In the genomic region with DNA sequence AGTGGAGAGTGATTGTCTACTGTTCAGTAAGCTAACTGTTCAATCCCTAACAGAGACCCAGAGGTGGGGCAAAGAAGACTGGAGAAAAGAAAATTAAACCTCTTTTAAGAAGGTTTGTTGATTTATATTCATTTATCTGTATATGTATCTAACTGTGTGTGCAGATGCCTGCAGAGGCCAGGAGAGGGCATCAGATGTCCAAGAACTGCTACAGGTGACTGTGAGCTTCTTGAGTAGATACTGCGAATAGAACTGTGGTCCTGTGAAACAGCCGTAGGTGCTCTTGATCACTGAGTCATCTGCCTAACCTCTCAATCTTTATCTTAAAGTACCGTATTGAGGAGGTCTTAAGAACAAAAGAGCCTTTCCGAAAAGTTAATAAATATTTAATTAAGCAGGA, we compare ENCODE assay signal across 26 mouse cellular contexts. TPM values are rescaled to one million over a fixed set of nuclear protein-coding genes. Genes with fewer than 3 reads are reported as not detected.
A peak's percentile ranks its signal among the peaks of the same experiment; 100 is the strongest.
DNase-seq lines count a peak whose midpoint lies in the region; ATAC-seq and TF ChIP-seq lines count a peak whose summit lies in the region.
"Had no signal": no experiment of that assay in that cellular context is flagged by ENCODE, and none has a peak within 500 bp of the region (broad histone marks: within the 10 kb centered on the region; RNA-seq: fewer than 3 reads in every experiment).

No protein-coding gene starts in this region.

- H3K4me1 ChIP-seq in MEL (ENCODE audit: control insufficient read depth in 1 of 2, insufficient read depth in 2 of 2, low read length in 2 of 2), result no peaks in the 10 kb centered on the region
- no peaks in the 10 kb centered on the region for H3K4me1 ChIP-seq in intestine, postnatal 0 days (replicated peaks; ENCODE audit: control insufficient read depth, insufficient read depth, low read length)
- H3K4me1 ChIP-seq: megakaryocyte, embryonic 14.5 days had no signal

- H3K4me3 ChIP-seq in layer of hippocampus, adult 2 months, result no peak overlapping the region
- H3K4me3 ChIP-seq in MEL (ENCODE audit: control insufficient read depth in 1 of 2, insufficient read depth in 1 of 2, low read depth in 2 of 2, low read length in 2 of 2), result no peak overlapping the region
- no peak overlapping the region for H3K4me3 ChIP-seq in intestine, postnatal 0 days (ENCODE audit: low read depth, low read length)
- H3K4me3 ChIP-seq: embryonic facial prominence, embryonic 12.5 days; forebrain, embryonic 12.5 days; hindbrain, embryonic 15.5 days; intestine, embryonic 15.5 days; limb, embryonic 12.5 days; megakaryocyte, embryonic 14.5 days had no signal

- no peak for DNase-seq in layer of hippocampus, adult 2 months (ENCODE audit: low spot score in 2 of 2)
- no peak for DNase-seq in layer of hippocampus, adult 8-10 months (ENCODE audit: low spot score in 2 of 2)
- DNase-seq in retina, postnatal 1 day, result peak; percentile 10
- no peak for DNase-seq in retina, embryonic 14.5 days (ENCODE audit: low spot score)
- peak; percentile 37 for DNase-seq in MEL (ENCODE audit: low read depth, low spot score)
- no peak for DNase-seq in adrenal gland, postnatal 4 days (ENCODE audit: low spot score in 2 of 2)
- DNase-seq: adrenal gland, postnatal 25 days; cerebellum, adult 11-12 months; cerebellum, postnatal 10 days; gastrocnemius, postnatal 36 days; heart, postnatal 4 days; liver, postnatal 0 days; lung, postnatal 36 days; thymus, adult 2 months had no signal

- no peaks in the 10 kb centered on the region for H3K79me2 ChIP-seq in MEL (ENCODE audit: control insufficient read depth, insufficient read depth, low read length, poor library complexity)

- 88% methylated on average over 4 of the region's 4 CpGs for WGBS in intestine, postnatal 0 days

- H3K27ac ChIP-seq in layer of hippocampus, adult 2 months, result no peak overlapping the region
- no peak overlapping the region for H3K27ac ChIP-seq in MEL (ENCODE audit: control insufficient read depth, low read depth, low read length)
- H3K27ac ChIP-seq in intestine, postnatal 0 days (ENCODE audit: low read depth, low read length), result no peak overlapping the region
- H3K27ac ChIP-seq: embryonic facial prominence, embryonic 12.5 days; forebrain, embryonic 12.5 days; hindbrain, embryonic 15.5 days; intestine, embryonic 15.5 days; limb, embryonic 12.5 days had no signal

- no peak overlapping the region for H3K4me2 ChIP-seq in intestine, postnatal 0 days (replicated peaks; ENCODE audit: low read depth)
- H3K4me2 ChIP-seq: embryonic facial prominence, embryonic 12.5 days; forebrain, embryonic 12.5 days; intestine, embryonic 15.5 days; limb, embryonic 12.5 days; liver, embryonic 11.5 days had no signal

- no peak for TF ChIP-seq EP300 in MEL (IDR thresholded peaks at IDR 0.05; ENCODE audit: low read depth in 1 of 2, low read length in 2 of 2)

- H3K9me3 ChIP-seq in MEL (replicated peaks; ENCODE audit: insufficient read depth, low read length), result no peaks in the 10 kb centered on the region
- H3K9me3 ChIP-seq in intestine, postnatal 0 days (ENCODE audit: control insufficient read depth), result no peaks in the 10 kb centered on the region
- H3K9me3 ChIP-seq: embryonic facial prominence, embryonic 12.5 days; forebrain, embryonic 12.5 days; hindbrain, embryonic 15.5 days; intestine, embryonic 15.5 days; limb, embryonic 12.5 days had no signal

- peak; percentile 51 for TF ChIP-seq CTCF in layer of hippocampus, adult 2 months (conservative IDR thresholded peaks at IDR 0.05)
- peak in 2 of 3 experiments; percentile 50 to 54; a peak in 4 of 6 replicates for TF ChIP-seq CTCF in MEL (IDR thresholded peaks at IDR 0.05 in 2 of 3, conservative IDR thresholded peaks at IDR 0.05 in 1 of 3; ENCODE audit: control insufficient read depth in 1 of 3, insufficient read depth in 1 of 3, low read depth in 2 of 3, low read length in 3 of 3, poor library complexity in 1 of 3, severe bottlenecking in 1 of 3)
- TF ChIP-seq CTCF in intestine, postnatal 0 days (IDR thresholded peaks at IDR 0.05; ENCODE audit: low read depth), result no peak

- TF ChIP-seq POLR2A in MEL (IDR thresholded peaks at IDR 0.05; ENCODE audit: control insufficient read depth in 1 of 2, insufficient read depth in 1 of 2, low read depth in 1 of 2, low read length in 2 of 2, poor library complexity in 1 of 2), result no peak

- H3K36me3 ChIP-seq in MEL (ENCODE audit: control insufficient read depth in 1 of 2, insufficient read depth in 2 of 2, low read length in 2 of 2), result no peaks in the 10 kb centered on the region
- no peaks in the 10 kb centered on the region for H3K36me3 ChIP-seq in intestine, postnatal 0 days (ENCODE audit: control insufficient read depth, insufficient read depth)
- H3K36me3 ChIP-seq: embryonic facial prominence, embryonic 12.5 days; forebrain, embryonic 12.5 days; G1E; hindbrain, embryonic 15.5 days; intestine, embryonic 15.5 days; limb, embryonic 12.5 days had no signal

- H3K27me3 ChIP-seq in MEL (ENCODE audit: control insufficient read depth in 1 of 2, insufficient read depth in 2 of 2, low read length in 2 of 2), result no peaks in the 10 kb centered on the region
- H3K27me3 ChIP-seq in intestine, postnatal 0 days (replicated peaks; ENCODE audit: control insufficient read depth, insufficient read depth, low read length), result peaks cover 28% of the 10 kb centered on the region

- ATAC-seq in intestine, postnatal 0 days, result no peak
- ATAC-seq: intestine, embryonic 15.5 days; liver, postnatal 0 days; midbrain, embryonic 16.5 days had no signal

- peak; percentile 61 for TF ChIP-seq RAD21 in MEL (IDR thresholded peaks at IDR 0.05; ENCODE audit: low read depth, low read length)

- H3K9ac ChIP-seq in MEL (ENCODE audit: control insufficient read depth, low read depth, low read length, poor library complexity, severe bottlenecking), result no peak overlapping the region
- H3K9ac ChIP-seq in intestine, postnatal 0 days (ENCODE audit: low read depth, low read length), result no peak overlapping the region
- H3K9ac ChIP-seq: embryonic facial prominence, embryonic 12.5 days; forebrain, embryonic 12.5 days; hindbrain, embryonic 15.5 days; intestine, embryonic 15.5 days; limb, embryonic 12.5 days; liver, postnatal 0 days had no signal

TF ChIP-seq in MEL, 35 proteins besides CTCF, POLR2A, EP300 and RAD21:
- TF ChIP-seq TBP (IDR thresholded peaks at IDR 0.05; ENCODE audit: low read depth, low read length) (no peak), SMC3 (IDR thresholded peaks at IDR 0.05; ENCODE audit: low read depth, low read length) (peak; percentile 61), ETS1 (IDR thresholded peaks at IDR 0.05; ENCODE audit: low read depth, low read length) (no peak), ZNF384 (IDR thresholded peaks at IDR 0.05; ENCODE audit: low read depth, low read length) (no peak), ZC3H11A (IDR thresholded peaks at IDR 0.05; ENCODE audit: low read depth, low read length) (peak; percentile 60), USF1 (IDR thresholded peaks at IDR 0.05; ENCODE audit: low read depth, low read length) (no peak)
TF ChIP-seq in MEL: peak in this region for 2.

RNA-seq across cellular contexts. Expression of gene Cdh8, which starts 3.5 kb away (rescaled TPM):
- 10 to 100 TPM; 82.9 to 90.8 TPM for total RNA-seq in layer of hippocampus, adult 2 months (2021)
- 10 to 100 TPM; 66.8 to 75.8 (median 74.4) TPM for total RNA-seq in layer of hippocampus, adult 8-10 months (2022)
- total RNA-seq in MEL (2012; rRNA removed), result not detected in 2 replicates
- polyA plus RNA-seq in MEL (2012; ENCODE audit: insufficient read depth in 1 of 2, insufficient read length in 2 of 2, low read depth in 1 of 2, low replicate concordance in 2 of 2, missing spikeins in 1 of 2), result not detected
- polyA plus RNA-seq in intestine, postnatal 0 days (2015; fragmentation: Nextera tagmentation; extraction: Ambion mirVana), result 0.35 and 0.46 TPM in 2 replicates
- 1 to 10 TPM; 1.0 to 1.7 TPM for total RNA-seq in adrenal gland, postnatal 4 days (2021)
- total RNA-seq: adrenal gland, postnatal 25 days; G1E; gastrocnemius, adult 18-20 months; gastrocnemius, postnatal 36 days had no signal
- polyA plus RNA-seq: G1E; liver, postnatal 0 days; small intestine, adult 2 months had no signal

Comparison
In these comparisons a context has a peak if more than half of its experiments do, and no peak if none do; other contexts are left out.
1. DNase-seq: peak in retina, postnatal 1 day (single experiment) and MEL (single experiment); none in layer of hippocampus, adult 2 months (0 of 2), layer of hippocampus, adult 8-10 months (0 of 2), retina, embryonic 14.5 days (single experiment) and adrenal gland, postnatal 4 days (0 of 2).
2. RNA of gene Cdh8, which starts 3.5 kb away (total RNA-seq): 82.9 to 90.8 TPM in layer of hippocampus, adult 2 months and 66.8 to 75.8 TPM in layer of hippocampus, adult 8-10 months; 1.0 to 1.7 TPM in adrenal gland, postnatal 4 days and not detected in MEL; every median in the first group is over 10 times any median in the second.